Mouse (Mus musculus) heart, postnatal 14 days (tissue): ENCODE data around the gene Ggact. TPM values are rescaled to one million over a fixed set of nuclear protein-coding genes. Genes with fewer than 3 reads are reported as not detected.

ENCODE experiments used
- DNase-seq, 2 experiments: peaks; one replicate each; pipeline ENCODE4 v3.0.0; 2021 to 2022
- intact Hi-C: fragments of 180-260 bp; cut with DNase I; formaldehyde crosslinking; loops from one replicate; pipeline ENCODE4 v1.15.1; 2025
- total RNA-seq, 2 experiments: library from RNA; stranded (reverse); gene quantifications; 2 replicates each; pipeline ENCODE4 v1.2.3; 2021

Gene Ggact
- total RNA-seq, 2 experiments from 2014 or later, result 22.5 to 25.0 TPM

DNA sequence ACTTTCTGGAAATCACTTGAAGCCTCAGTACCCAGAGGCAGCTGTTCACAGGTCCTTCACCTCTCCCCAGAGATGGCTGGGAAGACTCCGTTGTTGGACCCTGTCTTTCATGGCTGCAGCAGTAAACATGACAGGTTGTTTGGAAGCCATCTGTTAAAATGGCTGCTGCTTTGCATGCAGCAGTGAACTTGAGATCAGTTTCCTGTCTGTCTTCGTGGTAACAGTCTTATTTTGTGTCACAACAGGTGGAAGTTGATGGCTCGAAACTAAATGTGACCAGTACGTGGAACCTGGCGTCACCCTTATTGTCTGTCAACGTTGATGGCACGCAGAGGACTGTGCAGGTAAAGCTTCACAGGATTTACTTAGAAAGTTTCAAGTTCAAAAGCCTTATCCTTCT, 123.4 kb downstream of the Ggact start:
- intact Hi-C loops, result no loop called here
- DNase-seq, result no peak

GRCm38 (mm10) chr14:122788199-122788598, 125.4 kb downstream of the Ggact start:
- no peak for DNase-seq
- intact Hi-C loops, result no loop called here

- no peak for DNase-seq
- intact Hi-C loops, result no loop called here
Observed at GRCm38 (mm10) chr14:122784701-122785100, 128.9 kb downstream of the Ggact start.

GRCm38 (mm10) chr14:122766448-122766847, 147.1 kb downstream of the Ggact start:
- no peak for DNase-seq
- intact Hi-C loops, result no loop called here

Other genes starting within 250 kb of the Ggact start
- gene Tmtc4, start 70.3 kb upstream of the Ggact start, total RNA-seq, result 10 to 100 TPM; 11.1 to 12.0 TPM